Mouse (Mus musculus): ENCODE results near the gene Ptprk. TPM values are rescaled to one million over a fixed set of nuclear protein-coding genes. Genes with fewer than 3 reads are reported as not detected.

Gene Ptprk
- polyA plus RNA-seq, 1 experiment: 17.7 TPM

DNA sequence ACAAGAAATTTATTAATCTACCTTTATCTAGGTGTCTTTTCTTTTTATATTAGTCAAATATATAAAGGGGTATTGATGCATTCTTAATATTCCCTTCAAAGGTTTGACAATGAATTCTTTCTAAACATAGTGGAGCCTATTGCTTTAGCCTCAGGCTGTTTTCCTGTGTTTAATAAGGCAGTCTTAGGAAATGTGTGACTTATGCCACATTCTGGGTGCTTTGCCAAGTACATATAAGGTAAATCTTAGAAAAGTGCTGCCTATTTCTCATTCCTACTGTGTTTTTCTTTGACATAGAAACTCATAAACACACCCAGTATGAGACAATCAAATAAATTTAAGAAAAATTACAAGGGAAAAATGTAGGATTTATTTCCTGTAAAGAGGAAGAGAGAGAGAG, 327.2 kb downstream of the Ptprk start:
- H3K4me3 ChIP-seq (replicated peaks; ENCODE audit: insufficient read depth, low read depth, low read length): no peak overlapping the region
- no peaks in the 10 kb centered on the region for H3K27me3 ChIP-seq (ENCODE audit: control insufficient read depth, insufficient read depth, low read length)
- no peaks in the 10 kb centered on the region for H3K4me1 ChIP-seq (ENCODE audit: control insufficient read depth, insufficient read depth, low read length)
- TF ChIP-seq CTCF (IDR thresholded peaks at IDR 0.05; ENCODE audit: borderline replicate concordance, insufficient read depth, low read depth, low read length) (no peak), POLR2A (IDR thresholded peaks at IDR 0.05; ENCODE audit: borderline replicate concordance, insufficient read depth, low read length) (no peak)
- no peak for DNase-seq
- H3K27ac ChIP-seq (ENCODE audit: insufficient read depth, low read length): no peak overlapping the region

DNA sequence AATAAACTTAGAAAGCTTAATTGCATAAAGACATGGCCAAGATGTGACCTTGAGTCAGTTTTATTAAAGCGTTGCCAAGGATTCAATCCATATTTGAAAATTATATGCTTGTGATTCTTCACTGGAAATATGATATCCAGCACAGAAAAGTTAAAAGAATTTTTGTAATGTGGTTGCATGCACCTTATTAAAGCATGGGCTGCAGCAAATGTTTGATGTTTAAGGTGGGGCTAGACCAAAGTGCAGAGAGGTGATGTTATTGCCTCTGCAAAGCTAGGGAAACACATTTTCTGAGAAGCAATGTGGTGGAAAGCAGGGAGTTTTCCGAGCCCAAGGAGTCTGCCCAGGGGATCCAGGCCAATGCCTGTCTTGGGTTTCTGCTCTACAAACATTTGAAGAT, 334.4 kb downstream of the Ptprk start:
- WGBS: 83% methylated on average over 2 of the region's 2 CpGs
- no peak for DNase-seq
- TF ChIP-seq POLR2A (IDR thresholded peaks at IDR 0.05; ENCODE audit: borderline replicate concordance, insufficient read depth, low read length) (no peak), CTCF (IDR thresholded peaks at IDR 0.05; ENCODE audit: borderline replicate concordance, insufficient read depth, low read depth, low read length) (no peak)
- Histone ChIP-seq H3K27me3 (ENCODE audit: control insufficient read depth, insufficient read depth, low read length) (no peaks in the 10 kb centered on the region), H3K4me3 (replicated peaks; ENCODE audit: insufficient read depth, low read depth, low read length) (no peak overlapping the region), H3K4me1 (ENCODE audit: control insufficient read depth, insufficient read depth, low read length) (no peaks in the 10 kb centered on the region), H3K27ac (ENCODE audit: insufficient read depth, low read length) (no peak overlapping the region)

DNA sequence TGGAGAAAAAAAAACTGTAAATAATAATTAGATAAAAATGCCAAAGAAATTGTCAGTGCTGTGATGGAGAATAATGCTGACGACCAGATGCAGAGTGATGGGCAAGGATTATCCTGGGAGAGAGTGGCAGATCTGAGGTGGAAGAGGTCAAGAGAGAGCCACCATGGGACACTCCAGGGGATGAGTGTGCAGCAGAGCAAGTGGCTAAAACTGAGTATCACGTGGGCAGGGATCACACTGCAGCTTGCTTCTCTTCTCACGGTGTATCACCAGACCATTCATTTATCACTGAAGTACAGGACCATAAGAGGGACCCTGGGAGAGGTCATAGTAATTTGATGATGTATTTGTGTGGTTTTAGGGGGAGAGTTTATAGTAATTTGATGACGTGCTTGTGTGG, 340.2 kb downstream of the Ptprk start:
- TF ChIP-seq POLR2A (IDR thresholded peaks at IDR 0.05; ENCODE audit: borderline replicate concordance, insufficient read depth, low read length): no peak
- TF ChIP-seq CTCF (IDR thresholded peaks at IDR 0.05; ENCODE audit: borderline replicate concordance, insufficient read depth, low read depth, low read length): no peak
- H3K27me3 ChIP-seq (ENCODE audit: control insufficient read depth, insufficient read depth, low read length): no peaks in the 10 kb centered on the region
- 45% methylated on average over 4 of the region's 4 CpGs for WGBS
- DNase-seq: no peak
- H3K27ac ChIP-seq (ENCODE audit: insufficient read depth, low read length): no peak overlapping the region
- no peak overlapping the region for H3K4me3 ChIP-seq (replicated peaks; ENCODE audit: insufficient read depth, low read depth, low read length)
- no peaks in the 10 kb centered on the region for H3K4me1 ChIP-seq (ENCODE audit: control insufficient read depth, insufficient read depth, low read length)

DNA sequence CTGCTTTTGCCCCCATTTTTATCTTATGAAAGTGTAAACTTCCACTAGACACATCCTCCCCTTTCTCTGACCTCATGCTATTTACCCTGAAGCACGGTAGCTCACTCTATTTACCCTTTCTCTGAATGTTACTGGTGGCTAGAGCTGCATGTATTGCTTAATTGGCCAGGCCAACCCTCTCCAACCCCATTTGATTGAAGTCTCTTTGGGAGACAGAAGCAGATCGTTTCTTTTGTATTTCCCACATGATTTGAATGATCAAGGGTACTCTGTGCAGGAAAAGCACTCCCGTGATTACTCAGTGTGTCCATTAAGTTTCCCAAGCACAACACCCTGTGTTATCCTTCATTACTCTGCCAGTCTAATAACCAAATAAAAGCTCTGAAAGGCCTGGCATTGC, 348.0 kb downstream of the Ptprk start:
- DNase-seq: no peak
- H3K4me3 ChIP-seq (replicated peaks; ENCODE audit: insufficient read depth, low read depth, low read length): no peak overlapping the region
- H3K27me3 ChIP-seq (ENCODE audit: control insufficient read depth, insufficient read depth, low read length): no peaks in the 10 kb centered on the region
- H3K4me1 ChIP-seq (ENCODE audit: control insufficient read depth, insufficient read depth, low read length): no peaks in the 10 kb centered on the region
- 37% methylated on average over 3 of the region's 3 CpGs for WGBS
- no peak overlapping the region for H3K27ac ChIP-seq (ENCODE audit: insufficient read depth, low read length)
- no peak for TF ChIP-seq POLR2A (IDR thresholded peaks at IDR 0.05; ENCODE audit: borderline replicate concordance, insufficient read depth, low read length)
- TF ChIP-seq CTCF (IDR thresholded peaks at IDR 0.05; ENCODE audit: borderline replicate concordance, insufficient read depth, low read depth, low read length): no peak

DNA sequence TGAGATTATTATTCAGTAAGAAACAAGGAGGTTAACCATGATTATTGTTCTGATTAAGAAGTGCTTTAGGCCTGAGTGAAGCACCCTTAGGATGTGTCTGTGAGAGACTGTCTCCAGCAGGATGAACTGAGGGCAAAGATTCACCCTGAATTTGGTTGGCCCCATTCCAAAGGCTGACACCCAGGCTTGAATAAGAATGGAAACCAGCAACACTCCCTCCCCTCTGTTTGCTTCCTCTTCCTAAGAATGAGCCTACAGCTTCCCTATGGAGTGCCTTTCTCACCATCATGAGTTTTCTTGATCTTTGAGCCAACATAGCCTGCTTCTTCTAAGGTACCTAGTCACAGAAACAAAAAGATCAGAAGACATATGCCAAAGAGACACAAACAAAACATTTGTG, 350.8 kb downstream of the Ptprk start:
- no peaks in the 10 kb centered on the region for H3K27me3 ChIP-seq (ENCODE audit: control insufficient read depth, insufficient read depth, low read length)
- no peak overlapping the region for H3K4me3 ChIP-seq (replicated peaks; ENCODE audit: insufficient read depth, low read depth, low read length)
- no peak for TF ChIP-seq POLR2A (IDR thresholded peaks at IDR 0.05; ENCODE audit: borderline replicate concordance, insufficient read depth, low read length)
- no peak for TF ChIP-seq CTCF (IDR thresholded peaks at IDR 0.05; ENCODE audit: borderline replicate concordance, insufficient read depth, low read depth, low read length)
- H3K4me1 ChIP-seq (ENCODE audit: control insufficient read depth, insufficient read depth, low read length): no peaks in the 10 kb centered on the region
- H3K27ac ChIP-seq (ENCODE audit: insufficient read depth, low read length): no peak overlapping the region
- DNase-seq: no peak

DNA sequence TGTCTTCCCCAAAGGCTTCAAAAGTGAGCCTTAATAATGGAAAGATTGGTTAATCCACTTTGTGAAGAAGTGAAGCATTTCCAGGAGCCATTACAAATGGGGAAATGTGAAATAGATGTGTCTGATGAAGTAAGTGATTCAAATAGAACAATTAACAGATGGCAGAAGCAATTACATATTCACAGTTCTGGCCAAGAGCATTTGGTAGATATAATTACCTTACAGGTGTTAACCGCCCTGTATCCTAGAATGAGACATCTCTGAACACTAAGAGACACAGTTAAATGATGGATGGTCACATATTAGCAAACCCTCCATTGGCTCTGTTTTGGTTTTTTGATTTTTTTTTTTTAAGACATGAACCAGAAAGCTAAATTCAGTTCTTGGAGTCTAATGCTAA, 361.5 kb downstream of the Ptprk start:
- Histone ChIP-seq H3K4me1 (ENCODE audit: control insufficient read depth, insufficient read depth, low read length) (no peaks in the 10 kb centered on the region), H3K27me3 (ENCODE audit: control insufficient read depth, insufficient read depth, low read length) (no peaks in the 10 kb centered on the region), H3K4me3 (replicated peaks; ENCODE audit: insufficient read depth, low read depth, low read length) (no peak overlapping the region), H3K27ac (ENCODE audit: insufficient read depth, low read length) (no peak overlapping the region)
- DNase-seq: peak in 1 of 2 experiments; percentile 26
- WGBS: 27% methylated on average over 1 of the region's 1 CpGs
- no peak for TF ChIP-seq POLR2A (IDR thresholded peaks at IDR 0.05; ENCODE audit: borderline replicate concordance, insufficient read depth, low read length)
- no peak for TF ChIP-seq CTCF (IDR thresholded peaks at IDR 0.05; ENCODE audit: borderline replicate concordance, insufficient read depth, low read depth, low read length)

DNA sequence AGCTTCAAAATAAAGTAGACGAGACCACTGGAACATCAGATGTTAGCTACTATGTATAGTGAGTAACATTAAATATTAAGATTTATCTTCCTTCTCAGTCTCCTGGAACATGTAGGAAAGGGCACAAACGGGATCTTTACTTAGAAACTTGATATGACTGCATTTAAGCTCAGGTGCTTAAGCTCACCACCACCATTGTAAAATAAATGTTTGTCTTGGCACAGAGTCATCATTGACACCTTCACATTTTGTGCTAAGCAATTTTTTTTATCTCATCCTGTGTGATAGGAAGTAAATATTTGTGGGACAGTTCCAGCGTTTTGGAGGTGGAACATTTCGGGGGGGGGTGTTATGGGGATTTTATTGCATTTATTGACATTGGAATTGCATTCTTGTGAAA, 375.2 kb downstream of the Ptprk start:
- DNase-seq: no peak
- TF ChIP-seq POLR2A (IDR thresholded peaks at IDR 0.05; ENCODE audit: borderline replicate concordance, insufficient read depth, low read length): no peak
- no peak for TF ChIP-seq CTCF (IDR thresholded peaks at IDR 0.05; ENCODE audit: borderline replicate concordance, insufficient read depth, low read depth, low read length)
- H3K27ac ChIP-seq (ENCODE audit: insufficient read depth, low read length): no peak overlapping the region
- no peaks in the 10 kb centered on the region for H3K27me3 ChIP-seq (ENCODE audit: control insufficient read depth, insufficient read depth, low read length)
- no peak overlapping the region for H3K4me3 ChIP-seq (replicated peaks; ENCODE audit: insufficient read depth, low read depth, low read length)
- 0 out of 2 replicates have a peak, but pooled peaks cover 2% of the 10 kb centered on the region for H3K4me1 ChIP-seq (ENCODE audit: control insufficient read depth, insufficient read depth, low read length)
- 84% methylated on average over 4 of the region's 4 CpGs for WGBS

DNA sequence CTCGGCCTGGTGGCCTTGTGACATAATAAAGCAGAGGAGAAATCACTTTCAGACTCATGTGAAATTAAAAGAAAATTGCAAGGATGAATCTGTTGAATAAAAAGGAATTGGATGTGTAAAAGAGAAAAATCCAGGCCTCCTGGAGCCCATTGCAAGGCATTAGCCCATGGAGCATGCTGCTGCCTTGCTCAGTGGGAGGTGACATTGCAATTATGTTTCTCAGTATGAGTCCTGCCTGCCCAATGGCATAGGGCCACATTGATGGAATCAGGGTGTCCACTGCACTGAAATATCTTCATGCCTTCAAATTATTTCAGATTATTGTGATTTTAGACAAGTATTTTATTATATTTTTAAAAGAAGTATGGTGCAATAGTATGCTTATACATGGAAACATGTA, 376.0 kb downstream of the Ptprk start:
- H3K27ac ChIP-seq (ENCODE audit: insufficient read depth, low read length): no peak overlapping the region
- H3K4me3 ChIP-seq (replicated peaks; ENCODE audit: insufficient read depth, low read depth, low read length): no peak overlapping the region
- 0 out of 2 replicates have a peak, but pooled peaks cover 2% of the 10 kb centered on the region for H3K4me1 ChIP-seq (ENCODE audit: control insufficient read depth, insufficient read depth, low read length)
- no peaks in the 10 kb centered on the region for H3K27me3 ChIP-seq (ENCODE audit: control insufficient read depth, insufficient read depth, low read length)
- peak; percentile 20 to 50 for DNase-seq
- TF ChIP-seq POLR2A (IDR thresholded peaks at IDR 0.05; ENCODE audit: borderline replicate concordance, insufficient read depth, low read length) (no peak), CTCF (IDR thresholded peaks at IDR 0.05; ENCODE audit: borderline replicate concordance, insufficient read depth, low read depth, low read length) (no peak)
- WGBS: 59% methylated on average over 1 of the region's 1 CpGs

Measured in cerebellum, adult 2 months (tissue).